Mouse (Mus musculus) forebrain, postnatal 0 days (tissue): ENCODE results near the gene Ccdc3. TPM values are rescaled to one million over a fixed set of nuclear protein-coding genes. Genes with fewer than 3 reads are reported as not detected.

Experiments used
- ATAC-seq: fragments of 200-750 bp; cut with Nextera tagmentation; 2 replicates; pipeline ENCODE4 v1.8.0; 2017; ENCODE audit warnings: mild to moderate bottlenecking, moderate library complexity
- DNase-seq: peaks from one replicate; pipeline ENCODE4 v3.0.0-alpha.2; 2015
- H3K27ac ChIP-seq: fragments of 300-500 bp; sonication (generic); 2 replicates; pipeline ENCODE4 v1.5.1; 2014; ENCODE audit warnings: low read depth, mild to moderate bottlenecking, antibody characterized with exemption, low read length, moderate library complexity, mixed read lengths
- H3K27me3 ChIP-seq: fragments of 300-500 bp; sonication (generic); 2 replicates; pipeline ENCODE4 v1.6.1; 2014; ENCODE audit warnings: mild to moderate bottlenecking, low read length, mixed read lengths; ENCODE audit not compliant: insufficient read depth
- H3K36me3 ChIP-seq: fragments of 300-500 bp; sonication (generic); 2 replicates; pipeline ENCODE4 v1.6.1; 2014; ENCODE audit warnings: mild to moderate bottlenecking, moderate library complexity; ENCODE audit not compliant: insufficient read depth
- H3K4me1 ChIP-seq: fragments of 300-500 bp; sonication (generic); 2 replicates; pipeline ENCODE4 v1.6.1; 2014; ENCODE audit warnings: antibody characterized with exemption; ENCODE audit not compliant: insufficient read depth
- H3K4me2 ChIP-seq: fragments of 300-500 bp; sonication (generic); 2 replicates; pipeline ENCODE4 v1.6.1; 2014; ENCODE audit warnings: low read depth, mild to moderate bottlenecking, moderate library complexity
- H3K4me3 ChIP-seq: fragments of 300-500 bp; sonication (generic); 2 replicates; pipeline ENCODE4 v1.5.1; 2014; ENCODE audit warnings: low read depth, low read length, mixed read lengths
- H3K9ac ChIP-seq: fragments of 300-500 bp; sonication (generic); 2 replicates; pipeline ENCODE4 v1.6.1; 2014; ENCODE audit warnings: mild to moderate bottlenecking
- H3K9me3 ChIP-seq: fragments of 300-500 bp; sonication (generic); 2 replicates; pipeline ENCODE4 v1.6.1; 2016; ENCODE audit warnings: low read length
- CTCF ChIP-seq: sonication (generic); IDR thresholded peaks from 2 replicates; pipeline ENCODE4 v1.5.1; 2016; ENCODE audit warnings: antibody characterized with exemption, control low read depth, low read depth
- WGBS: fragments of 180-500 bp; shearing (Covaris S2); extraction: QIAGEN DNeasy Blood & Tissue Kit; methylation state at CpG from one replicate; pipeline ENCODE4 v1.1.7; 2014; 5-methylcytosine and 5-hydroxymethylcytosine counted together
- polyA plus RNA-seq: library from polyadenylated mRNA; unstranded; fragments of >200 nt; fragmentation: Nextera tagmentation; extraction: Ambion mirVana; gene quantifications from 2 replicates; pipeline ENCODE4 v1.2.1, GENCODE M21; 2015
- total RNA-seq: library from RNA; depleted of rRNA; stranded (reverse); fragments of >200 nt; gene quantifications from 2 replicates; pipeline ENCODE4 v1.2.3, GENCODE M21; 2014

The Ccdc3 gene
- total and polyA plus RNA-seq, 2 experiments from 2014 or later = 4.7 to 9.2 TPM

GRCm38 (mm10) chr2:5206651-5207050 is 69.1 kb downstream of the Ccdc3 start:
- Histone ChIP-seq H3K4me1 (no peaks in the 10 kb centered on the region), H3K9me3 (no peaks in the 10 kb centered on the region), H3K4me3 (no peak overlapping the region), H3K27ac (no peak overlapping the region), H3K9ac (no peak overlapping the region), H3K4me2 (no peak overlapping the region), H3K36me3 (no peaks in the 10 kb centered on the region), H3K27me3 (no peaks in the 10 kb centered on the region)
- no peak for DNase-seq
- WGBS = 85% methylated on average over 3 of the region's 3 CpGs
- no peak for TF ChIP-seq CTCF
- ATAC-seq = no peak

- no peak for TF ChIP-seq CTCF
- DNase-seq = no peak
- 43% methylated on average over 1 of the region's 1 CpGs for WGBS
Observed at GRCm38 (mm10) chr2:5214581-5214980, 77.0 kb downstream of the Ccdc3 start.

GRCm38 (mm10) chr2:5215252-5215815 is 77.8 kb downstream of the Ccdc3 start:
- DNase-seq (no peak), ATAC-seq (no peak)
- no peak overlapping the region for H3K4me3 ChIP-seq
- H3K36me3 ChIP-seq = no peaks in the 10 kb centered on the region
- no peak overlapping the region for H3K27ac ChIP-seq
- no peak overlapping the region for H3K9ac ChIP-seq
- no peaks in the 10 kb centered on the region for H3K27me3 ChIP-seq
- TF ChIP-seq CTCF = no peak
- no peaks in the 10 kb centered on the region for H3K9me3 ChIP-seq
- 73% methylated on average over 9 of the region's 9 CpGs for WGBS
- no peak overlapping the region for H3K4me2 ChIP-seq
- H3K4me1 ChIP-seq = no peaks in the 10 kb centered on the region

More at GRCm38 (mm10) chr2:5214581-5214980, 77.0 kb downstream of the Ccdc3 start:
- Histone ChIP-seq H3K4me1 (no peaks in the 10 kb centered on the region), H3K9ac (no peak overlapping the region), H3K4me3 (no peak overlapping the region), H3K27ac (no peak overlapping the region), H3K27me3 (no peaks in the 10 kb centered on the region), H3K4me2 (no peak overlapping the region), H3K36me3 (no peaks in the 10 kb centered on the region), H3K9me3 (no peaks in the 10 kb centered on the region)
- ATAC-seq = no peak

GRCm38 (mm10) chr2:5219206-5219605 is 81.6 kb downstream of the Ccdc3 start:
- Histone ChIP-seq H3K27me3 (no peaks in the 10 kb centered on the region), H3K4me2 (no peak overlapping the region), H3K4me1 (no peaks in the 10 kb centered on the region), H3K9ac (no peak overlapping the region), H3K4me3 (no peak overlapping the region), H3K27ac (no peak overlapping the region), H3K36me3 (no peaks in the 10 kb centered on the region), H3K9me3 (no peaks in the 10 kb centered on the region)
- no peak for ATAC-seq
- no peak for TF ChIP-seq CTCF
- DNase-seq = no peak
- 81% methylated on average over 1 of the region's 1 CpGs for WGBS

GRCm38 (mm10) chr2:5219847-5220375 is 82.3 kb downstream of the Ccdc3 start:
- Histone ChIP-seq H3K4me1 (no peaks in the 10 kb centered on the region), H3K36me3 (no peaks in the 10 kb centered on the region), H3K4me2 (no peak overlapping the region), H3K9ac (no peak overlapping the region), H3K27ac (no peak overlapping the region), H3K27me3 (no peaks in the 10 kb centered on the region), H3K4me3 (no peak overlapping the region), H3K9me3 (no peaks in the 10 kb centered on the region)
- ATAC-seq (no peak), DNase-seq (no peak)
- no peak for TF ChIP-seq CTCF
- 91% methylated on average over 1 of the region's 1 CpGs for WGBS

GRCm38 (mm10) chr2:5222571-5222970 is 85.0 kb downstream of the Ccdc3 start:
- DNase-seq (no peak), ATAC-seq (no peak)
- H3K9me3 ChIP-seq = no peaks in the 10 kb centered on the region
- no peak overlapping the region for H3K4me2 ChIP-seq
- no peak overlapping the region for H3K4me3 ChIP-seq
- H3K36me3 ChIP-seq = no peaks in the 10 kb centered on the region
- no peaks in the 10 kb centered on the region for H3K27me3 ChIP-seq
- WGBS = 76% methylated on average over 2 of the region's 2 CpGs
- H3K27ac ChIP-seq = no peak overlapping the region
- TF ChIP-seq CTCF = no peak
- no peak overlapping the region for H3K9ac ChIP-seq
- H3K4me1 ChIP-seq = no peaks in the 10 kb centered on the region

- Histone ChIP-seq H3K36me3 (no peaks in the 10 kb centered on the region), H3K9me3 (no peaks in the 10 kb centered on the region), H3K9ac (no peak overlapping the region), H3K27ac (no peak overlapping the region), H3K4me1 (peaks cover 7% of the 10 kb centered on the region), H3K27me3 (no peaks in the 10 kb centered on the region), H3K4me2 (no peak overlapping the region), H3K4me3 (no peak overlapping the region)
- DNase-seq (no peak), ATAC-seq (no peak)
- no peak for TF ChIP-seq CTCF
- 60% methylated on average over 3 of the region's 3 CpGs for WGBS
Observed at GRCm38 (mm10) chr2:5236846-5237482, 99.4 kb downstream of the Ccdc3 start.
